Mouse (Mus musculus) E14TG2a.4 (cell line): ENCODE results near the gene Agpat3.

Experiments
- CTCF ChIP-seq: conservative IDR thresholded peaks from 2 replicates; pipeline ENCODE4 v1.5.1; 2014; ENCODE audit warnings: low read length
- POU5F1 ChIP-seq: IDR thresholded peaks from 2 replicates; pipeline ENCODE4 v1.6.1; 2014; ENCODE audit warnings: low read length, borderline replicate concordance

- TF ChIP-seq CTCF (no peak), POU5F1 (no peak)
Observed at GRCm38 (mm10) chr10:78264735-78265134, 87.6 kb downstream of the Agpat3 start.
